Mouse (Mus musculus) heart, embryonic 16.5 days (tissue): ENCODE measurements around the gene Tiam1. TPM values are rescaled to one million over a fixed set of nuclear protein-coding genes. Genes with fewer than 3 reads are reported as not detected.
A peak's percentile ranks its signal among the peaks of the same experiment; 100 is the strongest.
"Not testable (repeated sequence)": the region's sequence is repeated elsewhere in the genome, so short reads cannot be mapped to it uniquely, and the experiment has no call there.

ENCODE experiments used
- ATAC-seq: fragments of 200-750 bp; cut with Nextera tagmentation; replicated peaks from 2 replicates; pipeline ENCODE4 v1.8.0; 2017; ENCODE audit warnings: moderate number of reproducible peaks; ENCODE audit not compliant: insufficient read depth, low FRiP score; ENCODE audit errors: extremely low read depth
- H3K27ac ChIP-seq: fragments of 300-500 bp; sonication (generic); 2 replicates; pipeline ENCODE4 v1.5.1; 2014; ENCODE audit warnings: mild to moderate bottlenecking, low read length, control low read depth, moderate library complexity
- H3K27me3 ChIP-seq: fragments of 300-500 bp; sonication (generic); 2 replicates; pipeline ENCODE4 v1.6.1; 2014; ENCODE audit warnings: low read length, mixed read lengths; ENCODE audit not compliant: control insufficient read depth, insufficient read depth
- H3K36me3 ChIP-seq: fragments of 300-500 bp; sonication (generic); 2 replicates; pipeline ENCODE4 v1.6.1; 2014; ENCODE audit not compliant: control insufficient read depth, insufficient read depth
- H3K4me1 ChIP-seq: fragments of 300-500 bp; sonication (generic); 2 replicates; pipeline ENCODE4 v1.6.1; 2014; ENCODE audit warnings: low read length, mixed read lengths; ENCODE audit not compliant: control insufficient read depth, insufficient read depth
- H3K4me2 ChIP-seq: fragments of 300-500 bp; sonication (generic); 2 replicates; pipeline ENCODE4 v1.6.1; 2014; ENCODE audit warnings: low read depth, mild to moderate bottlenecking, control low read depth, low read length
- H3K4me3 ChIP-seq: fragments of 300-500 bp; sonication (generic); 2 replicates; pipeline ENCODE4 v1.5.1; 2014; ENCODE audit warnings: mild to moderate bottlenecking, control low read depth, low read length
- H3K9ac ChIP-seq: fragments of 300-500 bp; sonication (generic); 2 replicates; pipeline ENCODE4 v1.6.1; 2014; ENCODE audit warnings: low read length, control low read depth
- H3K9me3 ChIP-seq: fragments of 300-500 bp; sonication (generic); replicated peaks from 2 replicates; pipeline ENCODE4 v1.6.1; 2016; ENCODE audit warnings: low read length; ENCODE audit not compliant: control insufficient read depth
- WGBS: fragments of 180-500 bp; shearing (Covaris S2); extraction: QIAGEN DNeasy Blood & Tissue Kit; methylation state at CpG from one replicate; pipeline ENCODE4 v1.1.7; 2014; 5-methylcytosine and 5-hydroxymethylcytosine counted together
- polyA plus RNA-seq: library from polyadenylated mRNA; unstranded; fragments of >200 nt; fragmentation: Nextera tagmentation; extraction: Ambion mirVana; gene quantifications from 2 replicates; pipeline ENCODE4 v1.2.1, GENCODE M21; 2015

Tiam1 gene
- polyA plus RNA-seq, 1 experiment from 2014 or later: 9.4 TPM

GRCm38 (mm10) chr16:90090368-90090767 lies 53.2 kb downstream of the Tiam1 start:
- WGBS: 89% methylated on average over 13 of the region's 13 CpGs
- Histone ChIP-seq H3K4me2 (no peak overlapping the region), H3K4me3 (no peak overlapping the region), H3K36me3 (no peaks in the 10 kb centered on the region), H3K27me3 (no peaks in the 10 kb centered on the region), H3K4me1 (peaks cover 4% of the 10 kb centered on the region; the same call in 1 of the 2 replicates), H3K9ac (no peak overlapping the region), H3K9me3 (no peaks in the 10 kb centered on the region), H3K27ac (no peak overlapping the region)
- ATAC-seq: no peak

- no peak overlapping the region for H3K4me3 ChIP-seq
- H3K9me3 ChIP-seq: no peaks in the 10 kb centered on the region
- H3K36me3 ChIP-seq: no peaks in the 10 kb centered on the region
- no peak overlapping the region for H3K9ac ChIP-seq
- peaks cover 4% of the 10 kb centered on the region; the same call in 1 of the 2 replicates for H3K4me1 ChIP-seq
- ATAC-seq: no peak
- no peaks in the 10 kb centered on the region for H3K27me3 ChIP-seq
- H3K27ac ChIP-seq: no peak overlapping the region
- H3K4me2 ChIP-seq: no peak overlapping the region
- WGBS: 80% methylated on average over 5 of the region's 5 CpGs
These were observed 56.3 kb downstream of the Tiam1 start for GRCm38 (mm10) chr16:90087256-90087655.

DNA sequence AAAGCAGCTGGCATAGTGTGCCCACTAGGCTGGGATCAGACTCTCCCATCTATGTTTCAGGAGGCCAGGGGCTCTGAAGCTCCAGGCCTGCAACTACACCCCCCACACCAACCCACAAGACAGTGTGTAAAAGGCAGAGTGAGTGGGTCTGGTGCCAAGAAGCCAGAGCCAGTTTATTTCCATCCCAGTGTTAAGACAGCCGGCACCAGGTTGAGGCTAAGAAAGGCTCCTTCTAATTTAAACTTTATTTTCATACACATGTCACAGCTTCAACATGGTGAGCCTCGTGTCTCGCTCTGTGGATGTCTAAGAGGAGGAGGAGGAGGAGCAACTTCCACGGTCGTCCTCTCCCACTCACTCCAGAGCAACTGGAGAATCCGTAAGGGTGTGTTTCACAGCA lies 57.5 kb downstream of the Tiam1 start:
- H3K9me3 ChIP-seq: no peaks in the 10 kb centered on the region
- 71% methylated on average over 6 of the region's 6 CpGs for WGBS
- H3K4me3 ChIP-seq: no peak overlapping the region
- no peak overlapping the region for H3K27ac ChIP-seq
- H3K4me1 ChIP-seq: 0 out of 2 replicates have a peak, but pooled peaks cover under 1% of the 10 kb centered on the region
- H3K9ac ChIP-seq: no peak overlapping the region
- H3K4me2 ChIP-seq: no peak overlapping the region
- ATAC-seq: no peak
- no peaks in the 10 kb centered on the region for H3K27me3 ChIP-seq
- H3K36me3 ChIP-seq: no peaks in the 10 kb centered on the region

- H3K9me3 ChIP-seq: no peaks in the 10 kb centered on the region
- no peak overlapping the region for H3K9ac ChIP-seq
- ATAC-seq: no peak
- 0 out of 2 replicates have a peak, but pooled peaks cover 2% of the 10 kb centered on the region for H3K4me1 ChIP-seq
- no peak overlapping the region for H3K4me2 ChIP-seq
- no peak overlapping the region for H3K4me3 ChIP-seq
- H3K36me3 ChIP-seq: no peaks in the 10 kb centered on the region
- WGBS: 79% methylated on average over 14 of the region's 14 CpGs
- no peaks in the 10 kb centered on the region for H3K27me3 ChIP-seq
- H3K27ac ChIP-seq: no peak overlapping the region
These were observed 58.0 kb downstream of the Tiam1 start for GRCm38 (mm10) chr16:90085580-90085979.

DNA sequence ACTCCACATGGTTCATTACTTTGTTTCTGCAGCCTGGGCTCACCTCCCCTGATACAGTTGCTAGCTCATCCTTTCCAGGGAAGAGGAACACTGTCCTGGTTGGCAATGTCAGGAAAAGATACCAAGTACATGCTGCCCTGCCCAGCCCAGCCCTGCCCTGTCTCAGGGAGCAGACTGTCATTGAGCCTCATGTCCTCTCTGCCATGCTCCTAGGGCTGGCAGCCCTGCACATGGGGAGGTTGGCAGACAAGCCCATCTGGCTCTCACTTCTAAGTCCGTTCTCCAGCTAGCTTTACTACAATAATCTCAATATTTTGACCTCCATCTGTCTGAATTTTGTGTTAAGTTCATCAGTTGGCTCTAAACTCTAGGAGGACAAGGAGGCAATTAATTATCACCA lies 62.4 kb downstream of the Tiam1 start:
- Histone ChIP-seq H3K36me3 (no peaks in the 10 kb centered on the region), H3K4me1 (0 out of 2 replicates have a peak, but pooled peaks cover 2% of the 10 kb centered on the region), H3K27me3 (no peaks in the 10 kb centered on the region), H3K9ac (no peak overlapping the region), H3K4me3 (no peak overlapping the region), H3K27ac (no peak overlapping the region), H3K4me2 (no peak overlapping the region), H3K9me3 (no peaks in the 10 kb centered on the region)
- no peak for ATAC-seq
- WGBS: 90% methylated on average over 1 of the region's 1 CpGs

DNA sequence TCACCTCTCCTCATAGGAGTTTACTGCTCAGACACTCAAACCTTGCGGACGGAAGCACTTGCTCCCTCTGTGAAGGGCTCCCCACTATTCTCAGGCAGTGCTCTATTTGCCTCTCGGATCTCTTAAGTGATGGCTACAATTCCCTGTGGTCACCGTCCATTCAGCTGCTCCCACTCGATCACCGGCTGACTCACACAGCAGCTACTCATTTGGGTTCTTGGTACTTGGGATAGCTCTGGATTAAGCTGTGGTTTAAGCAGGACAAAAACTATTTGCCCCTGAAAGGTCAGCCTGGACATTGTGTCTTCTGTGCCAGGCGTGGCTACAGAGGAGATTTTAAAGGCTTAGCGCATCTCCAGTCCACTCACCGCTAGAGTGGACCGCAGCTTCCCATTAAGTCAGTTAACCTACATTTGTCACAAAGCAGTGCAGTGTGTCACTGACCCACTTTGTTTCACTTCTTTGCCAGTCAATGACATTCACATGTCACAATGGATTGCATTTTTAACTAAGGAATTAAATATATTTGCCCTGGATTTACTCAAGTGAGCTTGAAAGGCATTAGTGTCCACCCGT lies 64.7 kb downstream of the Tiam1 start:
- Histone ChIP-seq H3K27me3 (no peaks in the 10 kb centered on the region), H3K4me1 (0 out of 2 replicates have a peak, but pooled peaks cover 2% of the 10 kb centered on the region), H3K27ac (no peak overlapping the region), H3K9ac (no peak overlapping the region), H3K4me2 (no peak overlapping the region), H3K9me3 (no peaks in the 10 kb centered on the region), H3K4me3 (no peak overlapping the region), H3K36me3 (no peaks in the 10 kb centered on the region)
- WGBS: 82% methylated on average over 11 of the region's 11 CpGs
- ATAC-seq: no peak

DNA sequence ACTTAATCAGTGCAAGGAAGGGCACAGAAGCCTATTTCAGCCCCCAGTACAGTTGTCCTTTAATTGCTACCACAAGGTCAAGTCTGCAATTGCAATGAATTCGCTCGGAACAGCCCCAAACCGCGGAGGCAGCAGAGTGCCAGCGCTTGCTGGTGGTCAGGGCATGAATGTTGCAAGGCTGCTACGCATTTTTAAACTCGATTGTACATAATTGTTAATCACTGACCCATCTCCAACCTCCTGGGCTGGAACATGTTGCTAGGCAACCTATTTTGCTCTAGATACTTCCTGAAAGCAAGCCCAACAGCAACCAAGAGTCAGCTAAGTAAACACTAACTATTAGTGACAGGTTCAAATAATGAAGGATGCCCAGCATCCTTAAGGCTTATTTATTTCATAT lies 70.1 kb downstream of the Tiam1 start:
- Histone ChIP-seq H3K4me2 (no peak overlapping the region), H3K4me1 (peaks cover 18% of the 10 kb centered on the region), H3K4me3 (no peak overlapping the region), H3K9ac (no peak overlapping the region), H3K36me3 (no peaks in the 10 kb centered on the region), H3K9me3 (no peaks in the 10 kb centered on the region), H3K27ac (no peak overlapping the region), H3K27me3 (no peaks in the 10 kb centered on the region)
- WGBS: 64% methylated on average over 7 of the region's 7 CpGs
- no peak for ATAC-seq

GRCm38 (mm10) chr16:90072651-90073050 lies 70.9 kb downstream of the Tiam1 start:
- peak; percentile 56 for ATAC-seq
- Histone ChIP-seq H3K27ac (no peak overlapping the region), H3K27me3 (no peaks in the 10 kb centered on the region), H3K36me3 (no peaks in the 10 kb centered on the region), H3K9ac (no peak overlapping the region), H3K9me3 (no peaks in the 10 kb centered on the region), H3K4me3 (no peak overlapping the region; the same call in 1 of the 2 replicates), H3K4me2 (peak overlapping the region; percentile 33), H3K4me1 (peaks cover 18% of the 10 kb centered on the region)
- WGBS: 22% methylated on average over 15 of the region's 15 CpGs

DNA sequence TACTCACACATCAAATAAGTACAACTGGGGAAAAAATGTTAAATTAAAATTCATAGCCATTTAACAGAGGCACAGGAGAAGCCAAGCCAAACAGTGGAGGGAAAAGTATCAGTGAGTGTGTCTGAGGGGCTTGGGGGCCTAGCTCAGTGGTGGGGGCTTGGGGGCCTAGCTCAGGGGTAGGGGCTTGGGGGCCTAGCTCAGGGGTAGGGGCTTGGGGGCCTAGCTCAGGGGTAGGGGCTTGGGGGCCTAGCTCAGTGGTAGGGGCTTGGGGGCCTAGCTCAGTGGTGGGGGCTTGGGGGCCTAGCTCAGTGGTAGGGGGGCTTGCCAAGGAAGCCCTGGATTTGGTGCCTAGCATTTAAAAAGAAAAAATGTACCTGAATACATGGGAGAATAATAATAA lies 72.4 kb downstream of the Tiam1 start:
- not testable (repeated sequence) for H3K4me3 ChIP-seq, H3K36me3 ChIP-seq, H3K27me3 ChIP-seq, H3K4me2 ChIP-seq, ATAC-seq, H3K27ac ChIP-seq, H3K9ac ChIP-seq, H3K9me3 ChIP-seq
- peaks cover 18% of the 10 kb centered on the region for H3K4me1 ChIP-seq
